Mouse (Mus musculus) kidney, postnatal 25 days (tissue): Measurements from ENCODE around the gene Kif3b.
"Not testable (repeated sequence)": the region's sequence is repeated elsewhere in the genome, so short reads cannot be mapped to it uniquely, and the experiment has no call there.

ENCODE experiments used
- DNase-seq, 2 experiments: peaks; one replicate each; pipeline ENCODE4 v3.0.0; 2021; ENCODE audit warnings: mixed read lengths in 2 of 2

Kif3b gene

GRCm38 (mm10) chr2:153290938-153291928, at the start of gene Kif3b:
Gene Kif3b (plus strand): TSS chr2:153291413.
- DNase-seq, result peak; percentile 89 to 94

GRCm38 (mm10) chr2:153242156-153242555, 49.1 kb upstream of the Kif3b start:
- no peak for DNase-seq

GRCm38 (mm10) chr2:153249751-153250150, 41.5 kb upstream of the Kif3b start:
- DNase-seq, result no peak

GRCm38 (mm10) chr2:153256604-153257003, 34.6 kb upstream of the Kif3b start:
- DNase-seq, result no peak

- no peak for DNase-seq
Observed at GRCm38 (mm10) chr2:153259030-153259863, 32.0 kb upstream of the Kif3b start.

- no peak for DNase-seq
Observed at GRCm38 (mm10) chr2:153259864-153260674, 31.1 kb upstream of the Kif3b start.

- DNase-seq, result no peak
Observed at GRCm38 (mm10) chr2:153263053-153263452, 28.2 kb upstream of the Kif3b start.

GRCm38 (mm10) chr2:153267331-153267730, 23.9 kb upstream of the Kif3b start:
- DNase-seq, result no peak

GRCm38 (mm10) chr2:153270231-153270915, 20.8 kb upstream of the Kif3b start:
- not testable (repeated sequence) for DNase-seq

- DNase-seq, result not testable (repeated sequence)
Observed at GRCm38 (mm10) chr2:153274200-153274918, 16.9 kb upstream of the Kif3b start.

- DNase-seq, result no peak
Observed at GRCm38 (mm10) chr2:153274919-153275247, 16.3 kb upstream of the Kif3b start.

GRCm38 (mm10) chr2:153275577-153275976, 15.6 kb upstream of the Kif3b start:
- DNase-seq, result not testable (repeated sequence)

GRCm38 (mm10) chr2:153276440-153276839, 14.8 kb upstream of the Kif3b start:
- DNase-seq, result no peak

- DNase-seq, result not testable (repeated sequence)
Observed at GRCm38 (mm10) chr2:153276846-153277245, 14.4 kb upstream of the Kif3b start.

GRCm38 (mm10) chr2:153278357-153278756, 12.9 kb upstream of the Kif3b start:
- no peak for DNase-seq

GRCm38 (mm10) chr2:153283919-153284318, 7.3 kb upstream of the Kif3b start:
- no peak for DNase-seq

GRCm38 (mm10) chr2:153286524-153286923, 4.7 kb upstream of the Kif3b start:
- no peak for DNase-seq

GRCm38 (mm10) chr2:153287835-153288234, 3.4 kb upstream of the Kif3b start:
- peak; percentile 66 to 70 for DNase-seq

GRCm38 (mm10) chr2:153292305-153292861, 1.2 kb downstream of the Kif3b start:
- DNase-seq, result peak; percentile 25 to 60

GRCm38 (mm10) chr2:153295196-153295595, 4.0 kb downstream of the Kif3b start:
- DNase-seq, result no peak

GRCm38 (mm10) chr2:153297771-153298170, 6.6 kb downstream of the Kif3b start:
- no peak for DNase-seq
